Comparison of ENCODE assay signal across 30 mouse cellular contexts in genomic region chr3:19424384-19424783, GRCm38 (mm10).
"Had no signal": no experiment of that assay in that cellular context is flagged by ENCODE, and none has a peak within 500 bp of the region (broad histone marks: within the 10 kb centered on the region; RNA-seq: fewer than 3 reads in every experiment).

No protein-coding gene starts in this region.

- ATAC-seq: liver, embryonic 12.5 days; liver, postnatal 0 days; midbrain, embryonic 13.5 days; midbrain, embryonic 15.5 days; midbrain, embryonic 16.5 days had no signal

- H3K9ac ChIP-seq: limb, embryonic 12.5 days; limb, embryonic 13.5 days; limb, embryonic 15.5 days; liver, embryonic 12.5 days; liver, embryonic 13.5 days; liver, embryonic 14.5 days; liver, embryonic 15.5 days; liver, postnatal 0 days; lung, embryonic 15.5 days; midbrain, embryonic 12.5 days; midbrain, embryonic 13.5 days; midbrain, embryonic 15.5 days; neural tube, embryonic 12.5 days; neural tube, embryonic 13.5 days had no signal

- H3K4me1 ChIP-seq: limb, embryonic 10.5 days; limb, embryonic 12.5 days; liver, embryonic 12.5 days; liver, embryonic 13.5 days; liver, embryonic 15.5 days; megakaryocyte, embryonic 14.5 days; midbrain, embryonic 10.5 days; midbrain, embryonic 12.5 days; midbrain, embryonic 13.5 days; midbrain, embryonic 15.5 days; neural tube, embryonic 12.5 days; neural tube, embryonic 13.5 days had no signal

- H3K27me3 ChIP-seq: limb, embryonic 12.5 days; limb, embryonic 13.5 days; limb, embryonic 15.5 days; liver, embryonic 12.5 days; liver, embryonic 13.5 days; liver, embryonic 15.5 days; lung, embryonic 15.5 days; megakaryocyte, embryonic 14.5 days; midbrain, embryonic 12.5 days; midbrain, embryonic 13.5 days; midbrain, embryonic 15.5 days; neural tube, embryonic 12.5 days; neural tube, embryonic 13.5 days had no signal

- H3K27ac ChIP-seq: left cerebral cortex, adult 2 months; limb, embryonic 10.5 days; limb, embryonic 12.5 days; limb, embryonic 13.5 days; limb, embryonic 15.5 days; liver, embryonic 12.5 days; liver, embryonic 13.5 days; liver, embryonic 14.5 days; liver, embryonic 15.5 days; lung, embryonic 15.5 days; macrophage; midbrain, embryonic 10.5 days; midbrain, embryonic 12.5 days; midbrain, embryonic 13.5 days; midbrain, embryonic 15.5 days; neural tube, embryonic 12.5 days; neural tube, embryonic 13.5 days had no signal

- H3K4me2 ChIP-seq: limb, embryonic 12.5 days; limb, embryonic 13.5 days; limb, embryonic 15.5 days; liver, embryonic 11.5 days; liver, embryonic 12.5 days; liver, embryonic 13.5 days; liver, embryonic 15.5 days; lung, embryonic 15.5 days; midbrain, embryonic 11.5 days; midbrain, embryonic 12.5 days; midbrain, embryonic 13.5 days; midbrain, embryonic 15.5 days; neural tube, embryonic 12.5 days; neural tube, embryonic 13.5 days had no signal

- DNase-seq: left cerebral cortex, postnatal 4 days; liver; liver, embryonic 13.5 days; liver, postnatal 0 days; lung, adult 18-20 months; lung, adult 2 months; lung, postnatal 14 days; lung, postnatal 4 days; midbrain, embryonic 14.5 days had no signal

- H3K36me3 ChIP-seq: limb, embryonic 10.5 days; limb, embryonic 12.5 days; limb, embryonic 13.5 days; limb, embryonic 15.5 days; liver, embryonic 12.5 days; liver, embryonic 13.5 days; liver, embryonic 15.5 days; lung, embryonic 15.5 days; midbrain, embryonic 10.5 days; midbrain, embryonic 12.5 days; midbrain, embryonic 13.5 days; midbrain, embryonic 15.5 days; neural tube, embryonic 12.5 days; neural tube, embryonic 13.5 days had no signal

- H3K4me3 ChIP-seq: left cerebral cortex, adult 2 months; limb, embryonic 10.5 days; limb, embryonic 12.5 days; limb, embryonic 13.5 days; limb, embryonic 15.5 days; liver, embryonic 12.5 days; liver, embryonic 13.5 days; liver, embryonic 15.5 days; lung, embryonic 15.5 days; megakaryocyte, embryonic 14.5 days; midbrain, embryonic 10.5 days; midbrain, embryonic 12.5 days; midbrain, embryonic 13.5 days; midbrain, embryonic 15.5 days; myocyte; neural tube, embryonic 12.5 days; neural tube, embryonic 13.5 days had no signal

- H3K9me3 ChIP-seq: limb, embryonic 10.5 days; limb, embryonic 12.5 days; limb, embryonic 13.5 days; limb, embryonic 15.5 days; liver, embryonic 12.5 days; liver, embryonic 13.5 days; liver, embryonic 15.5 days; lung, embryonic 15.5 days; megakaryocyte, embryonic 14.5 days; midbrain, embryonic 10.5 days; midbrain, embryonic 12.5 days; midbrain, embryonic 13.5 days; midbrain, embryonic 15.5 days; neural tube, embryonic 12.5 days; neural tube, embryonic 13.5 days had no signal
